Mouse (Mus musculus) cerebellum, adult 11 months (tissue): ENCODE measurements around the gene Dcst2.
A peak's percentile ranks its signal among the peaks of the same experiment; 100 is the strongest.

ENCODE experiments used
- DNase-seq: peaks from one replicate; pipeline ENCODE4 v3.0.0; 2022

Dcst2 gene

GRCm38 (mm10) chr3:89365486-89366414 lies 4.0 kb downstream of the Dcst2 start:
- no peak for DNase-seq

GRCm38 (mm10) chr3:89367338-89367737 lies 5.6 kb downstream of the Dcst2 start:
- no peak for DNase-seq

GRCm38 (mm10) chr3:89373581-89374231 lies 11.9 kb downstream of the Dcst2 start:
- DNase-seq, result no peak

- DNase-seq, result no peak
Measured at GRCm38 (mm10) chr3:89377831-89378230, 16.1 kb downstream of the Dcst2 start.

- DNase-seq, result peak; percentile 58
Measured at GRCm38 (mm10) chr3:89378394-89379067, 16.8 kb downstream of the Dcst2 start.

- no peak for DNase-seq
Measured at GRCm38 (mm10) chr3:89379388-89380131, 17.8 kb downstream of the Dcst2 start.

- no peak for DNase-seq
Measured at GRCm38 (mm10) chr3:89380291-89380690, 18.5 kb downstream of the Dcst2 start.

GRCm38 (mm10) chr3:89380711-89381110 lies 18.9 kb downstream of the Dcst2 start:
- no peak for DNase-seq

GRCm38 (mm10) chr3:89381233-89381632 lies 19.5 kb downstream of the Dcst2 start:
- no peak for DNase-seq

- no peak for DNase-seq
Measured at GRCm38 (mm10) chr3:89382033-89382882, 20.5 kb downstream of the Dcst2 start.

- DNase-seq, result no peak
Measured at GRCm38 (mm10) chr3:89382950-89383349, 21.2 kb downstream of the Dcst2 start.

- no peak for DNase-seq
Measured at GRCm38 (mm10) chr3:89383651-89384255, 22.0 kb downstream of the Dcst2 start.

GRCm38 (mm10) chr3:89384331-89385076 lies 22.7 kb downstream of the Dcst2 start:
- no peak for DNase-seq

GRCm38 (mm10) chr3:89385451-89385850 lies 23.7 kb downstream of the Dcst2 start:
- DNase-seq, result no peak

- DNase-seq, result no peak
Measured at GRCm38 (mm10) chr3:89386438-89387420, 25.0 kb downstream of the Dcst2 start.

GRCm38 (mm10) chr3:89387632-89388031 lies 25.9 kb downstream of the Dcst2 start:
- DNase-seq, result no peak

GRCm38 (mm10) chr3:89388134-89388881 lies 26.5 kb downstream of the Dcst2 start:
- DNase-seq, result peak; percentile 52

- no peak for DNase-seq
Measured at GRCm38 (mm10) chr3:89388901-89389740, 27.3 kb downstream of the Dcst2 start.
